Mouse (Mus musculus) heart, adult 8-10 months (tissue): ENCODE results near the gene Tbc1d7. TPM values are rescaled to one million over a fixed set of nuclear protein-coding genes. Genes with fewer than 3 reads are reported as not detected.
A peak's percentile ranks its signal among the peaks of the same experiment; 100 is the strongest.

Experiments used
- DNase-seq: peaks from one replicate; pipeline ENCODE4 v3.0.0; 2022; ENCODE audit warnings: low spot score
- total RNA-seq, 4 experiments: library from RNA; stranded (reverse); gene quantifications; 2 replicates each; pipeline ENCODE4 v1.2.4; 2022

Gene Tbc1d7
- total RNA-seq, 4 experiments from 2014 or later, result 30.4 to 34.8 (median 33.0) TPM

GRCm38 (mm10) chr13:43193932-43194331, 22.6 kb upstream of the Tbc1d7 start:
- DNase-seq, result no peak

GRCm38 (mm10) chr13:43193266-43193665, 22.0 kb upstream of the Tbc1d7 start:
- no peak for DNase-seq

DNA sequence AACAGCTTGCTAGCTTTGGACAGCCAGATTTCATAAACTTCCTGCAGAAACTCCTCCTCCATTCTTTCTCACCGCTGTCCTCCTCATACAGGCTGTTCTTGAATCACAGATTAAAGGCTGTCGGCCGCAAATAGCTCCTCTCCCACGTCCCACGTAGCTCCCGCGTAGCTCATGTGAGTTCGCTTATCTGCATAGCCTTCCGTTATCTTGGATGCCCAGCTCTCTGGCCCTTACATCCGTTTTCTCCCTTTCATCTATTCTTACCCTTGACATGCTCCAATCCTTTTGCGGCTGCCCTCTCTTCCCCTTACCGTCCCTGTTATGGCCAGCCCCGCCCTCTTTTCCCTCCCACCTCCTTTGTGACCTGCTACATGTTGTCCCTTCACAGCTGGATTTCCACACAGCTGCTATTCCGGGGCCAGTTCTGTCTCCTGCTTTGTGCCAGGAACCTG, 20.5 kb upstream of the Tbc1d7 start:
- DNase-seq, result peak; percentile 63

DNA sequence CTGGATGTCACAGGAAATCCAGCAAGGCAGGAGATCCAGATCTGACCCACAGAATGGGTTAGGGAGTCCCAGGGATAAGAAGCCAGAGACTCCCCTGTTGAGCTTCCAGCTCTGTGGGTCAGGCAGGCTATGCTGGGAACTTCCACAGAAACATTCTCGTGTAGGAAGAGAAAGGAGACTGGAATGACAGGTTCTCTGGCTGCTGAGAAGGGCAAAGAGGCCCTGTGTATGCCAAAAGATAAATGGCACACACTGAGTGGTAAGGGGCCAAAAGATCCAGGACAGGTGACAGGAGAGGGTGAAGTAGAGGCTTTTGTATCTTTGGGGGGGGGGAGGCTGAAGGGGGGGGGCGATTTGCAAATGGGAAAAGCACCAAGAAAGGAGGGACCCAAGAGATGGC, 20.0 kb upstream of the Tbc1d7 start:
- no peak for DNase-seq

DNA sequence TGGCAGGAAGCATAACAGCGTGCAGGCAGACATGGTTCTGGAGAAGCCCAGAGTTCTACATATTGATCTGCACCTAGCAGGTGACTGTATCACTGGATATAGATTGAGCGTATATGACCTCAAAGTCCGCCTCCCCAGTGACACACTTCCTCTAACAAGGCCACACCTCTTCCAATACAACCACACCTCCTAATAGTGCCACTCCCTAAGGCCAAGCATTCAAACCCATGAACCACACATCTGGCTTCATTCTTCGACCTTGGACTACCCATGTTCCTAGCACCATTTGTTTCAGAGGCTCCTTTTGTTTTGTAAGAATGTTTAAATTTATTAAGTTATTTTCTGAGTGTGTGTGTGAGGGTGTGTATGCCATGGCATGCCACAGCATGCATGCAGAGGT, 16.4 kb upstream of the Tbc1d7 start:
- no peak for DNase-seq

GRCm38 (mm10) chr13:43183248-43184055, 12.2 kb upstream of the Tbc1d7 start:
- no peak for DNase-seq

- DNase-seq, result peak; percentile 75
Observed at GRCm38 (mm10) chr13:43182465-43183201, 11.3 kb upstream of the Tbc1d7 start.

GRCm38 (mm10) chr13:43181104-43181503, 9.8 kb upstream of the Tbc1d7 start:
- DNase-seq, result no peak

GRCm38 (mm10) chr13:43177317-43177716, 6.0 kb upstream of the Tbc1d7 start:
- DNase-seq, result no peak

DNA sequence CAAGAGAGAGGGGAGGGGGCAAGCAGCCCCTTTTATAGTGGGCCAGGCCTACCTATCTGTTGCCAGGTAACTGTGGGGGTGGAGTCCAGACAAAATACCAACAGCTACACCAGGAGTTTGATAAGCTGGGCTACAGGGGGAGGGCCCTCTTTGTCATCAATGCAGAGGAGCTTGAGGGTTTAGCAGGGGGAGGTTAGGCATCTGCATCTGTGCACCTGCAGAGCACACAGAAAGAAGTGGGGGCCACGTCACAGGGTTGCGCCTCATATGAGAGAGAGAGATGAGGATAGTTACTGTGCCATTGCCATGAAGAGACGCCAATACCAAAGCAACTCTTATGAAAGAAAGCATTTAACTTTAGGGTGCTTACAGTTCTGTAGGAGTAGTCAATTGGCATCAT, 5.4 kb upstream of the Tbc1d7 start:
- DNase-seq, result no peak

DNA sequence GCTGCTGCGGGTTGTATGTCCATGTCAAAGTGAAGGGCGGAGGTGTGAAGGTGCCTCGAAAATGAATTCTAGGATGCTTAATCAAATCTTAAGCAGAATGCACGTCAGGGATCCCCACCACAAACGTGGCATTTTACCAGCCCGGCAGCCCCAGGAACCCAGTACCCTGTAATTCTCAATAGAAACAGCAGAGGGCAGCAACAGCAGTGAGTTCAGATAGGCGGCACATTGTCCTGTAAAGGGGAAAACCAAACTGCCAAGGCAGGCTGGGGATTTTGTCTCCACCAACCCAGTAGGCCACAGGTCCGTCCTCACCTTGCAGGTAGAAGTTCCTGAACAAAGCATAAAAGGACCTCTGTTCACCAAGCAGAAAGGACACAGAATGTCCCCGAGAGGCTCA, 2.0 kb upstream of the Tbc1d7 start:
- peak; percentile 86 for DNase-seq

DNA sequence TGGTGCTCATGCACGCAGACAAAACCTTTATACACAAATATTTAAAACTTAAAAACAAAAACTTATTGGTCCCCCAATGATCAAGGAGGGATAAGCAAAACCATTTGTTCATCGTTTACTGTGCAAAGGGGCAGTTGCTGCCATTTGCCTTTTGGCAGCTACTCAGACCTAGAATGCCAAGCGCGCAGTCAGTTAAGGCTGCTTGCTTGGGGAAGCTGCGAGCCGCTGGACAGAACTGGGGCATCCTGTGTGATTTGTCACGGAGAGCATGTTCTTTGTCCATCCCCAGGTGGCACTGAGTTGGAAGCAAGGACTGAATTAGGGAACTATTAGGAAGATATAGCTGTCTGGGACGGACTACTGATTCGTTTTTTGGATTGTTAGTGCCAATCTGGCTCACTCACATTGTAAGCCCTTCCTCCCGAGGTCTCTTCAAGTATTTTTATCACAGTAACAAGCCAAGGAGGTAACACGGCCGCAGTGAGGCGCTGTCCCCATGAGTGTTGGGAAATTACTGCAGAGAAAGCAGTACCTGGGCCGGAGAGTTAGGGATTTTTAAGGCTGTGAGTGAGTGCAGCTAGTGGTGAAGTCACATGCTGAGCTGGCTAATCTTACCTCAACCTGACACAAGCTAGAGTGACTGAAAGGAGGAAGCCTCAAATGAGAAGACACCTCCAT, 874 bp upstream of the Tbc1d7 start:
- no peak for DNase-seq

DNA sequence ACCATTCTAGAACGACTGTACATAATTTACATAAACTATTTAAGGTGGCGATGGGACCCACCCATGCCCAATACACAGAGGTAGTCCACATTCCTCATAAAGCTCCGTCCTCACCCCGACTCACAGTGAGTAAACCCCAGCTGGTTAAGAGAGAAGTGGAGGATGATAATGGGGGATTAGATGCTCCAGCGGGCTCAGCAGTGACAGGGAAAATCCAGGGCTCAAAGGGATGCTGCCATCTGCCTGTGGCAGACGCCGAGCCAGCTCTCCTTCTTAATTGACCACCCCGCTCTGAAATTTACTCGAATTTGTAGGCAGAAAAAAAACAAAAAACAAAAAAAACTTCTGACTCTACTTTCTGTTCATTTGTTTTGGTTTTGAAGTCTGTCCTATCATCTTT, 3.6 kb downstream of the Tbc1d7 start:
- no peak for DNase-seq

GRCm38 (mm10) chr13:43159429-43159828, 11.9 kb downstream of the Tbc1d7 start:
- no peak for DNase-seq

DNA sequence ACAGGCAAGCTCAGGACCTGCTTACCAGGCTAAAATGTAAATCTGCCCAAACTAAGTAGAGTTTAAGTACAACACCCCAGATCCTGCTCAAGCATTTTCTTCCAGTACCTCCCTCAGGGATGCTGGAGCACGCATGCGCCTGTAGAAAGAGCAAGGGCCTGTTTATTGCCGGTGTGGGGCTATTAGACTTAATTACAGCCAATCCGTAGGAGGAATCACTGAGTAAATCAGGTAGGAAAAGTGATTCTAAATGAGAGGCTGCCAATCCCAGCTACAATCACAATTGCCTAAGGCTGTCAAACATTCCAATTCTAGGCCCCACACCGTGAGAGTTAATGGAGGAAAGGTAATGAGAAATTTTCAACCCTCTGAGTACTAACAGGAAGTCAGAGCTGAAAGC, 13.0 kb downstream of the Tbc1d7 start:
- DNase-seq, result no peak

DNA sequence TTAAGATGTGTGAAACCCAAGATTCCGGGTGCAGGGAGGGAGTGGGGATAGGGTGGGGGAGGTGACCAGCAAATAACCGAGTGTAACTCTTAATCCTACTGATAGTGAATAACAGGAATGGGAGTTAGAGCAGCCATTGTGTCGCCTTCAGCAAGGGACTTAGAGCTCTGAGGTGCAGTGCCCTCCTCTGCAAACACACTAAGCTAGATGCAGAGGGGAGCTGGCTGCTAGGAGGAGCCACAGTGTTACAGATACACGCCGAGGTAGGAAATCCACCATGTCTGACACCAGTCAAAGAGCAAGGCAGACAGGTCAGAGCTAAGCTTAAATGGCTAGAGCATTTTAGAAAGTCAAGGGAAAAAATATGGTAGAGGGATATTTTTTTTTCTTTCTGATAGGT, 13.9 kb downstream of the Tbc1d7 start:
- no peak for DNase-seq

DNA sequence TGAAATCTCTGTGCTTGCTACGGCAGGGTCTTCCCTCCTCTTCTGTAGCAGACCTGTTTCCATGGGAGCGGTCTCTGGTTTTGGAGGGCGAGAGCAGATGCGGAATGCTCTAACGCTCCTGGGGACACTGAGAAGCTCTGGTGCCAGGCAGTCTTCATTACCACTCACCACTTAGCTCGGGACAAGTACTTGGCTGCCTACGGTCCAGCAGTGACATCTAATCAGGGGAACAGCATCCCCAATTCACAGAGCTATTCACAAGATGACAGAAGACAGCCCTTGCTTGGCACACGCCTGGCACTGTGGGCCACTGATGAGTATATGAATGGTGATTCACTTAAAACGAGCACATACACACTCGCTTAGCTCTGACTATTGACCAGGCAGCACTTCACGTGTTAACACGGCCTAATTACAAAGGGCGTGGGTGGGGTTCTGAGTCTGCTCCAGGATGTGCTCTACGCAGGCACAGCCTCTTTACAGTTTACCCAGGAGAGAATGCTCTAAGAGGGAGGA, 19.2 kb downstream of the Tbc1d7 start:
- DNase-seq, result no peak

DNA sequence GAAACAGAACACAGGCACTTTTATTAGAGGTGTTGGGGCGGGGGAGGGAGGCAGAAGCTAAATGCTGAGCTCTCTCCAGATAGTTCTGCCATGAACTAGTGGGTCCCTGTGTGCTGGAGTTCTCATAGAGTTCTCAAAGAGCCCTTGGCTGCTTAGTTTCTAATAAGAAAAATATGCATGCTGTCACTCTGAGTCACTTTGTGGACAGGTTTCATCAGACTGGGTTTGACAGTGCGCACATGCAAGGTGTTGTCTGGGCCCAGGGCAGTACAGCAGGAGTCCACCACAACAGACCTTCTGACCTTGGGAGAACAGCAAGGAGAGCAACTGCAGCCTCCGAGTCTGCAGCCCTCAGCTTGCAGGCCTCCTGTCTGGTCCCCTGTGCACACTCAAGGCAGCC, 21.6 kb downstream of the Tbc1d7 start:
- no peak for DNase-seq

- no peak for DNase-seq
Observed at GRCm38 (mm10) chr13:43148692-43149091, 22.6 kb downstream of the Tbc1d7 start.

- no peak for DNase-seq
Observed at GRCm38 (mm10) chr13:43146515-43147258, 24.6 kb downstream of the Tbc1d7 start.

DNA sequence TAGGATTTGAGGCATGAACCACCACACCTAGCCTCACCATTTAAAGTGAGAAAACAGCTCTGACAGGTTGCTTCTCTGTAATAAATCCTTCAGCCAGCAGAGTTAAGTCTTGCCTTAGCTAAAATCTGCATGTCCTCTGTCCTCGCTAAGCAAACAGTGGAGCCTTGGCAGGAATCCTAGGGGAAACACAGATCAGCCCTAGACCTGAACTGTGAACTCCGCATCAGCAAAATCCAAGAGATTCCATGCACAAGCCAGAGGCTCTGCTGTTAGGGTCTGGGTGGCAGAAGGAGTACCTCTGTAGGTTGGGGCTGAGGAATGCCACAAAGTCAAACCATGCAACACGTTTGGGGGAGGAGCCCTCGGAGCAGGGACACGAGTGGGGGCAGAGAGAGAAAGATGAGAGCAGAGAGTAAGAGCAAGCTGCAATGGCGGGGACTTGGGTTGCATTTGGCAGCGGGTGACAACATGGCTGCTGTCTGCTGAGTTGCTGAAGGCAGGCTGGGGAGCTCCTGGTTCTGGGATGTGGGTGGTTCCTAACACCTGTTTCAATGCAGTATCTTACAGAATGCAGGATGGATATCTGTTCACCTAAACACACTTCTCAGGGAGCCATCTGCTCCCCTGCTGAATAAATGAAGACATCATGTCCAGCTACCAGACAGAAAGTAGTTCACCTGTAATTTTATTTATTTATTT, 26.4 kb downstream of the Tbc1d7 start:
- no peak for DNase-seq
